1 mouse cellular context compared by ENCODE assay signal in genomic region chr4:136847166-136847565, GRCm38 (mm10).
A peak's percentile ranks its signal among the peaks of the same experiment; 100 is the strongest.
TF ChIP-seq lines count a peak whose summit lies in the region.

No protein-coding gene starts in this region.

TF ChIP-seq in CH12.LX, 34 proteins besides CTCF, POLR2A, EP300 and RAD21:
- no peak for TF ChIP-seq CHD1 (IDR thresholded peaks at IDR 0.05; ENCODE audit: low read depth, low read length)
- TF ChIP-seq BHLHE40 (IDR thresholded peaks at IDR 0.05; ENCODE audit: low read depth, low read length) = peak; percentile 58
